In genomic region chr11:108449811-108450210, GRCm38 (mm10) we compare ENCODE assay signal across 8 mouse cellular contexts. TPM values are rescaled to one million over a fixed set of nuclear protein-coding genes. Genes with fewer than 3 reads are reported as not detected.
DNase-seq lines count a peak whose midpoint lies in the region; ATAC-seq and TF ChIP-seq lines count a peak whose summit lies in the region.

No protein-coding gene starts in this region.

- WGBS in heart, embryonic 10.5 days = 33% methylated on average over 3 of the region's 3 CpGs

- peak; percentile 43 to 89 for DNase-seq in heart, adult 18-20 months
- no peak for DNase-seq in heart, embryonic 10.5 days (ENCODE audit: low spot score)
- DNase-seq in c-Kit-positive CD71-negative TER-119-negative erythroid progenitor cells, embryonic 14.5 days (ENCODE audit: low read depth) = peak; percentile 55
- peak; percentile 51 to 62 for DNase-seq in frontal cortex, postnatal 25 days (ENCODE audit: low spot score in 2 of 2)
- peak; percentile 26 for DNase-seq in layer of hippocampus, adult 9-11 months
- peak; percentile 34 for DNase-seq in telencephalon, adult 2 months (ENCODE audit: low read depth, low spot score)

- peaks cover 5% of the 10 kb centered on the region for H3K36me3 ChIP-seq in heart, embryonic 10.5 days
- H3K36me3 ChIP-seq in E14TG2a.4 (ENCODE audit: insufficient read depth, low read length) = no peaks in the 10 kb centered on the region

- peak; percentile 85 for ATAC-seq in megakaryocyte progenitor cell, adult 5-6 weeks (replicated peaks; ENCODE audit: poor library complexity)

- no peak overlapping the region for H3K27ac ChIP-seq in heart, embryonic 10.5 days

- no peaks in the 10 kb centered on the region for H3K9me3 ChIP-seq in heart, embryonic 10.5 days
- no peaks in the 10 kb centered on the region for H3K9me3 ChIP-seq in E14TG2a.4 (ENCODE audit: low read length)

- TF ChIP-seq CTCF in E14TG2a.4 (conservative IDR thresholded peaks at IDR 0.05; ENCODE audit: low read length) = peak; percentile 84

- H3K27me3 ChIP-seq in heart, embryonic 10.5 days (ENCODE audit: insufficient read depth, poor library complexity, severe bottlenecking) = no peaks in the 10 kb centered on the region
- H3K27me3 ChIP-seq in E14TG2a.4 (ENCODE audit: insufficient read depth, low read length) = no peaks in the 10 kb centered on the region

- no peak overlapping the region for H3K4me3 ChIP-seq in heart, embryonic 10.5 days
- H3K4me3 ChIP-seq in E14TG2a.4 (replicated peaks; ENCODE audit: low read length) = no peak overlapping the region

- no peaks in the 10 kb centered on the region for H3K4me1 ChIP-seq in heart, embryonic 10.5 days
- no peaks in the 10 kb centered on the region for H3K4me1 ChIP-seq in E14TG2a.4 (replicated peaks; ENCODE audit: low read depth, low read length)

RNA-seq across cellular contexts. Expression of gene Cep112, which starts 24.8 kb away (rescaled TPM):
- 10 to 100 TPM; 10.4 to 11.2 TPM for total RNA-seq in heart, adult 18-20 months (2021)
- 8.0 and 11.6 TPM in 2 replicates for polyA plus RNA-seq in heart, embryonic 10.5 days (2016; fragmentation: Nextera tagmentation; extraction: Ambion mirVana)
- 0.12 and 1.2 TPM in 2 replicates for total RNA-seq in megakaryocyte progenitor cell, adult 5-6 weeks (2015)
- total RNA-seq in megakaryocyte progenitor cell, adult 5-6 weeks (2017) = 1.3 TPM in 1 of 2 replicates, not detected in the other

Comparison
In these comparisons a context has a peak if more than half of its experiments do, and no peak if none do; other contexts are left out.
1. RNA of gene Cep112, which starts 24.8 kb away (total RNA-seq): 10.4 to 11.2 TPM in heart, adult 18-20 months; 0.12 to 1.3 TPM in megakaryocyte progenitor cell, adult 5-6 weeks; every median in the first group is over 4 times any median in the second.